Mouse (Mus musculus) MEL (cell line): Measurements from ENCODE around the gene Olfr1509. TPM values are rescaled to one million over a fixed set of nuclear protein-coding genes. Genes with fewer than 3 reads are reported as not detected.

Experiments used
- DNase-seq: peaks from one replicate; pipeline ENCODE4 v3.0.0; 2011; ENCODE audit warnings: low read depth, low spot score
- H3K27ac ChIP-seq: 2 replicates; pipeline ENCODE4 v1.5.1; 2012; ENCODE audit warnings: low read depth, mild to moderate bottlenecking, control low read depth, low read length, moderate library complexity; ENCODE audit not compliant: control insufficient read depth
- H3K27me3 ChIP-seq, 2 experiments: fragments of 150-350 bp in 1 of 2; sonication (generic) in 1 of 2; 2 replicates each; pipeline ENCODE4 v1.6.1; 2012; ENCODE audit warnings: low read length in 2 of 2, mild to moderate bottlenecking in 2 of 2, improper control_type of control experiment in 1 of 2, moderate library complexity in 1 of 2; ENCODE audit not compliant: insufficient read depth in 2 of 2, control insufficient read depth in 1 of 2
- H3K36me3 ChIP-seq, 2 experiments: 2 replicates each; pipeline ENCODE4 v1.6.1; 2012 to 2014; ENCODE audit warnings: low read length in 2 of 2, improper control_type of control experiment in 1 of 2, inconsistent platforms in 1 of 2, mild to moderate bottlenecking in 1 of 2; ENCODE audit not compliant: insufficient read depth in 2 of 2, control insufficient read depth in 1 of 2
- H3K4me1 ChIP-seq, 2 experiments: fragments of 150-350 bp in 1 of 2; sonication (generic) in 1 of 2; 2 replicates each; pipeline ENCODE4 v1.6.1; 2012; ENCODE audit warnings: low read length in 2 of 2, improper control_type of control experiment in 1 of 2, mild to moderate bottlenecking in 1 of 2; ENCODE audit not compliant: insufficient read depth in 2 of 2, control insufficient read depth in 1 of 2
- H3K4me3 ChIP-seq, 2 experiments: fragments of 150-350 bp in 1 of 2; sonication (generic) in 1 of 2; 2 replicates each; pipeline ENCODE4 v1.5.1; 2012; ENCODE audit warnings: low read depth in 2 of 2, low read length in 2 of 2, mild to moderate bottlenecking in 2 of 2, moderate library complexity in 2 of 2, control low read depth in 1 of 2, improper control_type of control experiment in 1 of 2; ENCODE audit not compliant: control insufficient read depth in 1 of 2, insufficient read depth in 1 of 2
- H3K79me2 ChIP-seq: 2 replicates; pipeline ENCODE4 v1.6.1; 2012; ENCODE audit warnings: mild to moderate bottlenecking, low read length, moderate library complexity; ENCODE audit not compliant: control insufficient read depth, poor library complexity, insufficient read depth
- H3K9ac ChIP-seq: 2 replicates; pipeline ENCODE4 v1.6.1; 2012; ENCODE audit warnings: low read depth, mild to moderate bottlenecking, control low read depth, low read length, moderate library complexity; ENCODE audit not compliant: control insufficient read depth, poor library complexity, severe bottlenecking
- H3K9me3 ChIP-seq: fragments of 150-350 bp; sonication (generic); replicated peaks from 2 replicates; pipeline ENCODE4 v1.6.1; 2012; ENCODE audit warnings: mild to moderate bottlenecking, low read length, improper control_type of control experiment, moderate library complexity; ENCODE audit not compliant: insufficient read depth
- BHLHE40 ChIP-seq: IDR thresholded peaks from 2 replicates; pipeline ENCODE4 v1.6.1; 2012; ENCODE audit warnings: low read depth, mild to moderate bottlenecking, inconsistent platforms, low read length, improper control_type of control experiment, borderline replicate concordance
- ELF1 ChIP-seq: IDR thresholded peaks from 2 replicates; pipeline ENCODE4 v1.6.1; 2014; ENCODE audit warnings: low read depth, mild to moderate bottlenecking, inconsistent platforms, low read length, improper control_type of control experiment, moderate library complexity
- EP300 ChIP-seq, 2 experiments: IDR thresholded peaks; 2 replicates each; pipeline ENCODE4 v1.6.1; 2011; ENCODE audit warnings: improper control_type of control experiment in 2 of 2, low read length in 2 of 2, low read depth in 1 of 2, mild to moderate bottlenecking in 1 of 2
- ETS1 ChIP-seq: IDR thresholded peaks from 2 replicates; pipeline ENCODE4 v1.6.1; 2012; ENCODE audit warnings: low read depth, mild to moderate bottlenecking, inconsistent platforms, low read length, improper control_type of control experiment, moderate library complexity
- GABPA ChIP-seq: IDR thresholded peaks from 2 replicates; pipeline ENCODE4 v1.6.1; 2012; ENCODE audit warnings: low read depth, mild to moderate bottlenecking, inconsistent platforms, low read length, improper control_type of control experiment, moderate library complexity
- GATA1 ChIP-seq: IDR thresholded peaks from 2 replicates; pipeline ENCODE4 v1.6.1; 2011; ENCODE audit warnings: low read depth, low read length, improper control_type of control experiment
- HCFC1 ChIP-seq: IDR thresholded peaks from 2 replicates; pipeline ENCODE4 v1.6.1; 2012; ENCODE audit warnings: low read depth, mild to moderate bottlenecking, inconsistent platforms, low read length, improper control_type of control experiment, moderate library complexity
- MYC ChIP-seq: IDR thresholded peaks from 2 replicates; pipeline ENCODE4 v1.6.1; 2011; ENCODE audit warnings: low read depth, mild to moderate bottlenecking, low read length, improper control_type of control experiment, moderate library complexity
- NELFE ChIP-seq: IDR thresholded peaks from 2 replicates; pipeline ENCODE4 v1.6.1; 2011; ENCODE audit warnings: low read depth, low read length, improper control_type of control experiment
- POLR2AphosphoS2 ChIP-seq: IDR thresholded peaks from 2 replicates; pipeline ENCODE4 v1.6.1; 2011; ENCODE audit warnings: low read length, improper control_type of control experiment
- RCOR1 ChIP-seq: IDR thresholded peaks from 2 replicates; pipeline ENCODE4 v1.6.1; 2012; ENCODE audit warnings: low read depth, mild to moderate bottlenecking, inconsistent platforms, low read length, improper control_type of control experiment
- SIN3A ChIP-seq: IDR thresholded peaks from 2 replicates; pipeline ENCODE4 v1.6.1; 2012; ENCODE audit warnings: low read length, improper control_type of control experiment, inconsistent platforms
- TAL1 ChIP-seq: IDR thresholded peaks from 2 replicates; pipeline ENCODE4 v1.6.1; 2012; ENCODE audit warnings: mild to moderate bottlenecking, inconsistent platforms, low read length, moderate library complexity, mixed read lengths
- TBP ChIP-seq: IDR thresholded peaks from 2 replicates; pipeline ENCODE4 v1.8.0; 2011; ENCODE audit warnings: low read depth, low read length, improper control_type of control experiment
- TCF12 ChIP-seq: IDR thresholded peaks from 2 replicates; pipeline ENCODE4 v1.6.1; 2014; ENCODE audit warnings: low read depth, mild to moderate bottlenecking, inconsistent platforms, low read length, improper control_type of control experiment, moderate library complexity
- USF1 ChIP-seq: IDR thresholded peaks from 2 replicates; pipeline ENCODE4 v1.6.1; 2014; ENCODE audit warnings: low read depth, mild to moderate bottlenecking, inconsistent platforms, low read length, improper control_type of control experiment, moderate library complexity
- USF2 ChIP-seq, 2 experiments: IDR thresholded peaks; 2 replicates each; pipeline ENCODE4 v1.6.1; 2011 to 2012; ENCODE audit warnings: improper control_type of control experiment in 2 of 2, low read length in 2 of 2, borderline replicate concordance in 1 of 2, inconsistent platforms in 1 of 2, low read depth in 1 of 2, mild to moderate bottlenecking in 1 of 2; ENCODE audit not compliant: insufficient read depth in 1 of 2
- ZNF384 ChIP-seq: IDR thresholded peaks from 2 replicates; pipeline ENCODE4 v1.6.1; 2012; ENCODE audit warnings: low read depth, mild to moderate bottlenecking, inconsistent platforms, low read length, improper control_type of control experiment
- polyA plus RNA-seq, 2 experiments: library from polyadenylated mRNA; stranded (reverse) in 1 of 2; unstranded in 1 of 2; fragments of >175 nt in 1 of 2; fragments of >200 nt in 1 of 2; gene quantifications; 2 replicates each; pipeline versions ENCODE4 v1.2.1 to v1.2.4; 2012; ENCODE audit warnings: low replicate concordance in 2 of 2, low read depth in 1 of 2; ENCODE audit not compliant: insufficient read length in 2 of 2, insufficient read depth in 1 of 2, missing spikeins in 1 of 2
- total RNA-seq: library from RNA; depleted of rRNA; stranded (reverse); fragments of 300-350 nt; gene quantifications from 2 replicates; pipeline ENCODE4 v1.2.3, GENCODE M21; 2012

Gene Olfr1509
- total and polyA plus RNA-seq, 3 experiments, result not detected

GRCm38 (mm10) chr14:52451138-52451537 is 8.3 kb downstream of the Olfr1509 start:
- TF ChIP-seq GATA1 (peak; percentile 94), RCOR1 (peak; percentile 89), HCFC1 (0 out of 2 replicates have a peak, but pooled peaks have one; percentile 39), ELF1 (peak; percentile 57; the same call in 1 of the 2 replicates), TAL1 (peak; percentile 70), SIN3A (peak; percentile 76), TCF12 (peak; percentile 83), MYC (peak; percentile 62; the same call in 1 of the 2 replicates), GABPA (no peak), USF1 (no peak), ZNF384 (no peak), BHLHE40 (peak; percentile 96), USF2 (IDR thresholded peaks at IDR 0.05; ENCODE audit: borderline replicate concordance in 1 of 2, insufficient read depth in 1 of 2, low read depth in 1 of 2, low read length in 2 of 2) (no peak), ETS1 (peak; percentile 93), TBP (0 out of 2 replicates have a peak, but pooled peaks have one; percentile 40), EP300 (IDR thresholded peaks at IDR 0.05; ENCODE audit: low read depth in 1 of 2, low read length in 2 of 2) (peak; percentile 94 to 95)
- TF ChIP-seq, all 39 proteins: peak for 12
- H3K4me3 ChIP-seq, result peak overlapping the region; percentile 36 to 54
- H3K9me3 ChIP-seq, result no peaks in the 10 kb centered on the region
- peaks cover 2 to 14% of the 10 kb centered on the region in 2 experiments; a peak in 3 of 4 replicates for H3K4me1 ChIP-seq
- H3K27me3 ChIP-seq, result no peaks in the 10 kb centered on the region
- H3K79me2 ChIP-seq, result no peaks in the 10 kb centered on the region
- peak overlapping the region; percentile 68 for H3K27ac ChIP-seq
- peaks cover 0 to 12% of the 10 kb centered on the region in 2 experiments; a peak in 2 of 4 replicates for H3K36me3 ChIP-seq
- DNase-seq, result peak; percentile 96
- peak overlapping the region; percentile 48 for H3K9ac ChIP-seq

- H3K79me2 ChIP-seq, result no peaks in the 10 kb centered on the region
These were observed 19.1 kb downstream of the Olfr1509 start for GRCm38 (mm10) chr14:52461928-52462327.

More at GRCm38 (mm10) chr14:52461928-52462327, 19.1 kb downstream of the Olfr1509 start:
- Histone ChIP-seq H3K36me3 (no peaks in the 10 kb centered on the region), H3K4me1 (no peaks in the 10 kb centered on the region), H3K9ac (no peak overlapping the region), H3K27ac (no peak overlapping the region), H3K4me3 (no peak overlapping the region), H3K27me3 (no peaks in the 10 kb centered on the region), H3K9me3 (no peaks in the 10 kb centered on the region)
- DNase-seq, result peak; percentile 13
- no peak for TF ChIP-seq NELFE
- TF ChIP-seq POLR2AphosphoS2, result no peak
